Mouse (Mus musculus) CH12.LX (cell line): ENCODE results near the gene Cmklr1. TPM values are rescaled to one million over a fixed set of nuclear protein-coding genes. Genes with fewer than 3 reads are reported as not detected.

Source experiments
- DNase-seq: peaks from one replicate; pipeline ENCODE4 v3.0.0-alpha.2; 2013; ENCODE audit errors: extremely low read depth
- H3K27ac ChIP-seq: 2 replicates; pipeline ENCODE4 v1.5.1; 2012; ENCODE audit warnings: low read depth, mild to moderate bottlenecking, control low read depth, moderate library complexity; ENCODE audit not compliant: insufficient read depth
- H3K27me3 ChIP-seq: replicated peaks from 2 replicates; pipeline ENCODE3; 2012; ENCODE audit warnings: inconsistent platforms
- H3K36me3 ChIP-seq, 2 experiments: replicated peaks in 1 of 2; 2 replicates each; pipeline versions ENCODE3 to v1.6.1; 2012; ENCODE audit warnings: inconsistent platforms in 1 of 2, low read length in 1 of 2, mild to moderate bottlenecking in 1 of 2, mixed read lengths in 1 of 2, moderate library complexity in 1 of 2; ENCODE audit not compliant: control insufficient read depth in 1 of 2, insufficient read depth in 1 of 2
- H3K4me1 ChIP-seq, 2 experiments: 2 replicates each; pipeline ENCODE4 v1.6.1; 2012; ENCODE audit warnings: inconsistent platforms in 1 of 2, moderate library complexity in 1 of 2; ENCODE audit not compliant: insufficient read depth in 2 of 2, control insufficient read depth in 1 of 2
- H3K4me2 ChIP-seq: 2 replicates; pipeline ENCODE4 v1.6.1; 2012; ENCODE audit warnings: low read depth, mild to moderate bottlenecking, control low read depth; ENCODE audit not compliant: poor library complexity, insufficient read depth, severe bottlenecking
- H3K4me3 ChIP-seq, 3 experiments: fragments of 150-350 bp in 1 of 3; sonication (generic) in 1 of 3; replicated peaks in 1 of 3; 2 replicates each; pipeline versions ENCODE3 to v1.5.1; 2011 to 2012; ENCODE audit warnings: low read depth in 2 of 3, low read length in 2 of 3, mild to moderate bottlenecking in 2 of 3, moderate library complexity in 2 of 3, control low read depth in 1 of 3, improper control_type of control experiment in 1 of 3, inconsistent platforms in 1 of 3, mixed read lengths in 1 of 3; ENCODE audit not compliant: poor library complexity in 1 of 3
- H3K79me2 ChIP-seq: replicated peaks from 2 replicates; pipeline ENCODE4 v1.6.1; 2012; ENCODE audit warnings: mild to moderate bottlenecking, moderate library complexity; ENCODE audit not compliant: control insufficient read depth, poor library complexity, insufficient read depth, severe bottlenecking; ENCODE audit errors: extremely low read depth
- H3K9ac ChIP-seq: 2 replicates; pipeline ENCODE4 v1.6.1; 2012; ENCODE audit warnings: low read depth, mild to moderate bottlenecking, control low read depth, moderate library complexity; ENCODE audit not compliant: insufficient read depth
- H3K9me3 ChIP-seq: replicated peaks from 2 replicates; pipeline ENCODE3; 2012; ENCODE audit warnings: low read length, inconsistent platforms, mixed read lengths
- BHLHE40 ChIP-seq: IDR thresholded peaks from 2 replicates; pipeline ENCODE4 v1.6.1; 2011; ENCODE audit warnings: mild to moderate bottlenecking, low read depth, low read length, improper control_type of control experiment
- CHD2 ChIP-seq: IDR thresholded peaks from 2 replicates; pipeline ENCODE4 v1.6.1; 2011; ENCODE audit warnings: low read length, improper control_type of control experiment
- CTCF ChIP-seq, 2 experiments: IDR thresholded peaks in 1 of 2; conservative IDR thresholded peaks in 1 of 2; 2 replicates each; pipeline ENCODE4 v1.5.1; 2011 to 2012; ENCODE audit warnings: low read depth in 2 of 2, low read length in 2 of 2, improper control_type of control experiment in 1 of 2, inconsistent platforms in 1 of 2, mild to moderate bottlenecking in 1 of 2, moderate library complexity in 1 of 2
- E2F4 ChIP-seq: IDR thresholded peaks from 2 replicates; pipeline ENCODE4 v1.6.1; 2011; ENCODE audit warnings: low read depth, low read length, improper control_type of control experiment; ENCODE audit not compliant: insufficient replicate concordance
- ELF1 ChIP-seq: IDR thresholded peaks from 2 replicates; pipeline ENCODE4 v1.6.1; 2014; ENCODE audit warnings: low read depth, mild to moderate bottlenecking, inconsistent platforms, low read length, improper control_type of control experiment
- ETS1 ChIP-seq: conservative IDR thresholded peaks from 2 replicates; pipeline ENCODE4 v1.6.1; 2012; ENCODE audit warnings: low read depth, mild to moderate bottlenecking, inconsistent platforms, low read length, improper control_type of control experiment, moderate library complexity
- HCFC1 ChIP-seq: IDR thresholded peaks from 2 replicates; pipeline ENCODE4 v1.6.1; 2012; ENCODE audit warnings: low read depth, mild to moderate bottlenecking, inconsistent platforms, low read length, improper control_type of control experiment
- IRF4 ChIP-seq: IDR thresholded peaks from 2 replicates; pipeline ENCODE4 v1.6.1; 2014; ENCODE audit warnings: low read depth, mild to moderate bottlenecking, inconsistent platforms, low read length, improper control_type of control experiment
- KAT2A ChIP-seq: IDR thresholded peaks from 2 replicates; pipeline ENCODE4 v1.6.1; 2012; ENCODE audit warnings: low read length, improper control_type of control experiment, inconsistent platforms; ENCODE audit not compliant: insufficient replicate concordance
- MAFK ChIP-seq: IDR thresholded peaks from 2 replicates; pipeline ENCODE4 v1.6.1; 2011; ENCODE audit warnings: low read length, improper control_type of control experiment; ENCODE audit not compliant: insufficient replicate concordance
- MAZ ChIP-seq: IDR thresholded peaks from 2 replicates; pipeline ENCODE4 v1.6.1; 2012; ENCODE audit warnings: low read depth, mild to moderate bottlenecking, inconsistent platforms, low read length, improper control_type of control experiment, moderate library complexity
- MEF2A ChIP-seq: IDR thresholded peaks from 2 replicates; pipeline ENCODE4 v1.6.1; 2014; ENCODE audit warnings: low read depth, mild to moderate bottlenecking, inconsistent platforms, low read length, improper control_type of control experiment, borderline replicate concordance
- MXI1 ChIP-seq: IDR thresholded peaks from 2 replicates; pipeline ENCODE4 v1.6.1; 2011; ENCODE audit warnings: mild to moderate bottlenecking, low read depth, low read length, improper control_type of control experiment
- MYC ChIP-seq: IDR thresholded peaks from 2 replicates; pipeline ENCODE4 v1.6.1; 2011; ENCODE audit warnings: low read depth, mild to moderate bottlenecking, improper control_type of control experiment, low read length
- NRF1 ChIP-seq: IDR thresholded peaks from 2 replicates; pipeline ENCODE4 v1.6.1; 2014; ENCODE audit warnings: low read depth, mild to moderate bottlenecking, inconsistent platforms, low read length, improper control_type of control experiment, moderate library complexity
- PAX5 ChIP-seq: IDR thresholded peaks from 2 replicates; pipeline ENCODE4 v1.6.1; 2012; ENCODE audit warnings: low read length, inconsistent platforms, mixed read lengths
- POLR2A ChIP-seq: IDR thresholded peaks from 2 replicates; pipeline ENCODE4 v1.6.1; 2011; ENCODE audit warnings: low read depth, mild to moderate bottlenecking, improper control_type of control experiment, low read length
- POLR2AphosphoS2 ChIP-seq: IDR thresholded peaks from 2 replicates; pipeline ENCODE4 v1.6.1; 2011; ENCODE audit warnings: low read depth, low read length, improper control_type of control experiment
- RCOR1 ChIP-seq: conservative IDR thresholded peaks from 2 replicates; pipeline ENCODE4 v1.6.1; 2012; ENCODE audit warnings: low read depth, mild to moderate bottlenecking, inconsistent platforms, low read length, improper control_type of control experiment
- SIN3A ChIP-seq: IDR thresholded peaks from 2 replicates; pipeline ENCODE4 v1.6.1; 2012; ENCODE audit warnings: low read length, improper control_type of control experiment, inconsistent platforms
- TCF12 ChIP-seq: IDR thresholded peaks from 2 replicates; pipeline ENCODE4 v1.6.1; 2014; ENCODE audit warnings: low read depth, mild to moderate bottlenecking, inconsistent platforms, low read length, improper control_type of control experiment
- USF1 ChIP-seq: IDR thresholded peaks from 2 replicates; pipeline ENCODE4 v1.6.1; 2014; ENCODE audit warnings: low read depth, mild to moderate bottlenecking, inconsistent platforms, low read length, improper control_type of control experiment
- ZNF384 ChIP-seq: IDR thresholded peaks from 2 replicates; pipeline ENCODE4 v1.6.1; 2012; ENCODE audit warnings: low read depth, low read length, improper control_type of control experiment, inconsistent platforms
- dilution Hi-C: fragments of 300-500 bp; cut with MboI; formaldehyde crosslinking; loops from 2 replicates; pipeline ENCODE4 v1.14.3; 2020; ENCODE audit warnings: low sequenced_read_pairs; ENCODE audit not compliant: extremely low pct_unique_long_range_greater_than_20kb, extremely low pct_ligation_motif_present
- in situ Hi-C: fragments of 300-500 bp; cut with MboI; formaldehyde crosslinking; loops from 3 replicates; pipeline ENCODE4 v1.14.3; 2019; ENCODE audit warnings: low sequenced_read_pairs, low pct_ligation_motif_present, low pct_unique_long_range_greater_than_20kb, mixed read lengths
- polyA plus RNA-seq: library from polyadenylated mRNA; unstranded; fragments of >175 nt; gene quantifications from 2 replicates; pipeline ENCODE4 v1.2.1, GENCODE M21; 2012; ENCODE audit warnings: low read depth; ENCODE audit not compliant: insufficient read length
- total RNA-seq, 2 experiments: library from RNA; depleted of rRNA; stranded (reverse); fragments of 300-350 nt in 1 of 2; fragments of >200 nt in 1 of 2; gene quantifications; 2 replicates each; pipeline ENCODE4 v1.2.3; 2012 to 2014

Cmklr1 gene
- total and polyA plus RNA-seq, 3 experiments = not detected

DNA sequence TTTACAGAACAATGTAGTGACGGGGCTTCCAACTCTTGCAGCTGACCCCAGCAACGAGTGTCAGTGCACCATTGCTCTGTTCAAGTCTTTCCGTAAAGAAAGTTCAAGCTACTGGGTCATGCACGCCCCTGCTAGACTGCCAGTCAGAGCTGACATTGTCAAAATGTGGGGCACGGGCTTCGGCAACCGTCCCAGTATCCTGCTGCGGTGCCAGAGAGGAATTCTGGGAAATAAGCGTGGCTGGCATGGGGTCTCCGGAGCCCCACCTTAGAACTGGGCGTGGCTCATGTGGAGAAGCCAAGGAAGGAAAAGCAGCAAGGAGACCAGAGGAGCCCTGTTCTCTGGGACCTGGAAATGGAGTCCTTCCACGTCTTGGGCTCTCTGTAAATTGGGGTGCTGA, 84.4 kb downstream of the Cmklr1 start:
- DNase-seq = no peak
- H3K9ac ChIP-seq = no peak overlapping the region
- H3K4me3 ChIP-seq = no peak overlapping the region
- H3K4me1 ChIP-seq = no peaks in the 10 kb centered on the region
- no peaks in the 10 kb centered on the region for H3K36me3 ChIP-seq
- no peak for TF ChIP-seq SIN3A
- no peak for TF ChIP-seq POLR2AphosphoS2
- no peak for TF ChIP-seq E2F4
- TF ChIP-seq NRF1 = no peak
- TF ChIP-seq MAZ = no peak
- TF ChIP-seq ETS1 = no peak
- TF ChIP-seq MAFK = no peak
- TF ChIP-seq ZNF384 = no peak
- TF ChIP-seq MEF2A = no peak
- TF ChIP-seq USF1 = no peak
- no peak overlapping the region for H3K27ac ChIP-seq
- H3K9me3 ChIP-seq = no peaks in the 10 kb centered on the region
- H3K27me3 ChIP-seq = peaks cover 83% of the 10 kb centered on the region
- in situ Hi-C loops (no loop called here), dilution Hi-C loops (no loop called here)
- H3K4me2 ChIP-seq = no peak overlapping the region
- no peaks in the 10 kb centered on the region for H3K79me2 ChIP-seq

DNA sequence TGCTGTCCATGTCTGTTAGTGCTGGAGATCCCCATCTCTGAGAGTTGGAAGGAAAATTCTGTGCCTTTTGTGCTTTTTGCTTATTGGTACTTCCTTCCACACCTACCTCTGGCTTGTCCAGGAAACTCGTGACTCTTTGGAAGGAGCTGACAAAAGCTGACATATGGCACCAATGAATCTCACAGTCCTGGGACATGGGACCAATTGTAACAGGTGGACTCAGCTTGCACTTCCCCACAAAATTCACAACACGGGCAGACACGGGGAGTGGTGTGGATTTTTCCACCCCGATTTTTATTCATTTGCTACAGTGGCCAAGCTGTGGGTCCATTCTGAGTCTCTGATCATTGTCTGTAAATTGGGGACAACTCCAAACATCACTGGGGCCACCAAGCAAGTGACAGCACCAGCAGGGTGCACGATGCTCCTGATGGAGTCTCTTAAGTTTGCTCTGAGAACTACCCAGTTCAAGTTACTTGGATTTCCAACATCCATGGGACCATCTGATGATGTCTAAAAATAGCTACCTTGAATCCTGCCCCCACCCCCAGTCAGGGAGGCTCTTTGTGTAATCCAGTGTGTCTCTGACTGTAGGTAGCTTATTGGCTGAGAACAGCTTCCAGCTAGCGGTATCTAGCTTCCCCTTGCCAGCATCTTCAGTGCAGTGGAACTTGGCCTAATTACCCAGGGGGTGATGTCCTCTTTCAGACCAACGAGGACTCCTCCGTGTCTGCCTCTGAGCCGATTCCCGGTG, 84.9 kb downstream of the Cmklr1 start:
- H3K79me2 ChIP-seq = no peaks in the 10 kb centered on the region
- H3K27me3 ChIP-seq = peaks cover 83% of the 10 kb centered on the region
- no peaks in the 10 kb centered on the region for H3K36me3 ChIP-seq
- H3K4me2 ChIP-seq = no peak overlapping the region
- H3K4me1 ChIP-seq = no peaks in the 10 kb centered on the region
- H3K9me3 ChIP-seq = no peaks in the 10 kb centered on the region
- dilution Hi-C loops = no loop called here
- no peak overlapping the region for H3K9ac ChIP-seq
- H3K4me3 ChIP-seq = no peak overlapping the region
- no peak for DNase-seq
- in situ Hi-C loops = no loop called here
- no peak overlapping the region for H3K27ac ChIP-seq
- TF ChIP-seq POLR2A = no peak
- TF ChIP-seq RCOR1 = no peak
- no peak for TF ChIP-seq MYC
- TF ChIP-seq IRF4 = no peak
- TF ChIP-seq CTCF (conservative IDR thresholded peaks at IDR 0.05 in 1 of 2, IDR thresholded peaks at IDR 0.05 in 1 of 2; ENCODE audit: low read depth in 2 of 2, low read length in 2 of 2) = no peak
- no peak for TF ChIP-seq E2F4
- TF ChIP-seq BHLHE40 = no peak
- TF ChIP-seq TCF12 = no peak
- no peak for TF ChIP-seq MAZ
- no peak for TF ChIP-seq PAX5
- no peak for TF ChIP-seq NRF1
- TF ChIP-seq MXI1 = no peak
- no peak for TF ChIP-seq KAT2A
- no peak for TF ChIP-seq HCFC1
- TF ChIP-seq ELF1 = no peak
- no peak for TF ChIP-seq CHD2
